Mouse (Mus musculus): ENCODE results near the gene 1700029P11Rik.

1700029P11Rik gene

DNA sequence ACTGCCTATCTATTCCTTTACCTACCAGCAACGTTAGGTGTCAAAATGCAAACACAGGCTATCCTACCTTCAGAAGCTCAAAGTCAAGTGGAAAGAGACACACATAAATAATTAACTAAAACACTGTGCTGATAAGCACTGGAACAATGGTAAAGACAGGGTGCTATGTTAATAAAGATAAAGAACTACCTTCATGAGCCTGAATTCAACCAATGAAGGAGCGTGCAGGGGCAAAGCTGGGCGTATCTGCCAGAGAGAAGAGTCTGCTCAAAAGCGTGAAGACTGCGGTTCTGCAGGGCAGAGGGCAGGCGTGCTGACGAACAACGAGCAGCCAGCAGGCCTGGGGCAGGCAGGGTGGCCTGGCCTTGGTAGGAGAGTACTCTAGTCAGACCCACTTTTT is 23.9 kb downstream of the 1700029P11Rik start:
- in situ Hi-C loops (cut with MseI, MboI), result no loop called here

DNA sequence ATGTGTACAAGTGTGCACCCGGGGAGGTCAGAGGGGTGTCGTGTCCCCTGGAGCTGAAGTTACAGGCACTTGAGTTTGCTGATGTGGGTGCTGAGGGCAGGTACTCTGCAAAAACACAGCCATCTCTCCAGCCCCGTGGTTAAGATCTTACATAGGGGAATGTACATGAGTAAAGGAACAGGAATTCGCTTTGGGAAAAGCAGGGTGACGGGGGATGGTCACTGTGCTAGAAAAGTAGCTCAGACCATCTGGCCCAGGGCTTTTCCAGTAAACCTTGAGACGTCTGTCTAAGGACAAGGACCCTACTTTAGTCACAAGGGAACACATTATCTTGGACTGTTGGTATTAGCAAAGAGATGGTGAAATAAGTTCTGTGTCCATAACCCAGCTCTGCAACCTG is 31.6 kb downstream of the 1700029P11Rik start:
- in situ Hi-C loops (cut with MseI, MboI), result no loop called here

DNA sequence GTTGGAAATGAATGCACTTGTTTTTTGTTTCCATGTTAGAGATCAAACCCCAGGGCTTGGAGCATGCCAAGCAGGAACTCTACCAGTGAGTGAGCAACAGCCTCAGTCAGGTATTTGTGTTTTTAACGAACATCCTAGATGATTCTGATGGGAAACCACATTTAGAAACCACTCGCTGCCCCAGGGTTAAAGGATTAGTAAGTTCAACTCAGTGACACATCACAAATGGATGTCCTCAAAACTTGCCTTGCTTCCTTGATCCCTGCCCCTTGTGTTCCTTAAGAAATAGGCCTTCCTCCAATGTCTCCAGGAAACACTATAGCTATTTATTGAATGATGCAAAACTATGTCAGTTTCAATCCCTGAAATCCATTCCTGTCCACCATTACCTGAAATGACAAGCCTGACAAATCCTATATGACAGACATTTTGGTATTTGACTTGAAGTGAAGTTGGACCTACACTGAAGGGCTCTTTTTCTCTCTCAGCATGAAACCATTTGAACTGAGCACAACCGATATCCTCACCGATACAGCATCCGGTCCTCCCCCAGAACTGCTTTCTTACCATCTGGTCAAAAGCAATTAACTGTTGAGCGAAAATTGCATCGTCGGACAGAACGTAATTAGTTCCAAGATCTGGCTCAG is 34.5 kb downstream of the 1700029P11Rik start:
- in situ Hi-C loops (cut with MseI, MboI), result no loop called here

DNA sequence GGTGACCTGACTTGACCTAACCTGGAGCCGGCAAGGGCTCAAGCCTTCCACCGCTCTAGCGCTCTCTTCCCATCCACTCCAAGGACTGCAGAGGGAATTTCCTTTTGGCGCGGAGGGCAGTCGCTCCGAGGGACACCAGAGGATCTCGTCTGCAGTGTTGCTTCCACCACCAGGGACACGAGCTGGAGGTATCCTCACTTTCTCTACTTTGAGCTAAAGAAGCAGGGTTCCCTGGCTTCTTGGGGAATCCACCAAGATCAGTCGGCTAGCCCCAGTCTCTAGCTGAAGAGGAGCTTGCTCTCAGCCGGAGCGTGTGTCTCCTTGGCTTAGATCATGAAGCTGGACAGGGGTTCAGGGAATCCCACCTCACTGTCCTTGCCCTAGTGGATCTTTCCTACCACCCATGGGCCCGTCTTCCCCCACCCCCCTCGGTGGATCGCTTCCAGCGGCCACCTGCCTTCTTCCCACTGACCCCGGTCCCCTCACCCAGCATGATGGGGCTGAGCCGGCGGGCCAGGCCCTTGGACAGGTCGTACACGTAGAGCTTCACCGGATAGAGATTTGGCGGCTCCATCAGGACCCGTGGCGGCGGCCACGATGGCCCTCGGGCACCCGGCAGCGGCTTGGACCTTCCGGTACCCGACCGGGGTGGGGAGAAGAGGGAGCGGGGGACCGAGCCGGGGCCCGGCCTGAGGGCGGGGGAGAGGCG is 35.2 kb downstream of the 1700029P11Rik start:
- in situ Hi-C loops (cut with MseI, MboI), result no loop called here

DNA sequence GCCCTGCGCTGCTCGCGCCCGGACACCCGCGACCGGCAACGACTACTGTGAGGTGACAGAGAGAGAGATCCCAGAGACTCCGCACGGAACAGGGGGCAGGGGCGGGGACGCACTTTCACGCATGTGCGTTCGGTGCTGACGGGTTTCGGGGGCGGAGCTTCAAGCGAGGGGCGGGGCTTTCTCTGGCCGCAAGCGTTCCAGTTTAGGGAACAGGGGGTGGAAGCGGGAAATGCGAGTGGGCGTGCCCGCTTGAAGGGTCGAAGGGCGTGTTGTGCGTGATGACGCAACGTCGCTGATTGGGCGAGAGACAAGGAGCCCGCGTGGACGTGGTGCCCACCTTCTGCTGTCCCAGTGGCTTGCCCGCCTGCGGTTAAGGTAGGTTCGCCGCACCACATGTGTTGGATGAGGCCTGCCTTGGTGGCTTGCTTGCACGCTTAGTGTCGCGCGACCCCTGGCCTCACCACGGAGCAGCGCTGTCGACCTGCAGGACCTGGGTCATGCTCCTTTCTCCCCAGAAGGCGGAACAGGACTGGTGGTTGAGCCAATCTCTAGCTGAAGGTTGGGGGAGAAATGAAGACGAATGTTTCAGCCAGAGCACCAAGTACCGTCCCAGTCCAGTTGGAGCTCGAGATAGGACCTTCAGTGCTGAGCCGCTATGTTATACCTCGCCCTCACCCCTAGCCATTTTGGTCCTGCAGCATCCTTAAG is 35.9 kb downstream of the 1700029P11Rik start:
- in situ Hi-C loops (cut with MseI, MboI), result no loop called here

DNA sequence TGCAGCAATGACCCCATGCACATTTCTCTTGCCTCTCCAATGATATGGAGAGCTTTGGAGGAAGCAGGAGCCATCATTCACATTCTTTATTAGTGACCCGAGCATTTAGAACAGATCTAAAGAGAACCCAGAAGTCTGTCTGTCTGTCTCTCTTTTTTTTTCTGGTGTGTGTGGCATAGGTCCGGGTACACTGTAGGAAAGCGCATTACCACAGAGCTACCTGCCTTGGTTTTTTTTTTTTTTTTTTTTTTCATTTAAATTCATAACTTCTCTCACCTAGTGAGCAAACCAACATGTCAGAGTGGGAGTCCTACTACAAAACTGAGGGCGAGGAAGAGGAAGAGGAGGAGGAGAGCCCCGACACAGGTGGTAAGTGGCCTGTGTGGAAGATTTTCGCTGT is 36.5 kb downstream of the 1700029P11Rik start:
- in situ Hi-C loops (cut with MseI, MboI), result no loop called here

DNA sequence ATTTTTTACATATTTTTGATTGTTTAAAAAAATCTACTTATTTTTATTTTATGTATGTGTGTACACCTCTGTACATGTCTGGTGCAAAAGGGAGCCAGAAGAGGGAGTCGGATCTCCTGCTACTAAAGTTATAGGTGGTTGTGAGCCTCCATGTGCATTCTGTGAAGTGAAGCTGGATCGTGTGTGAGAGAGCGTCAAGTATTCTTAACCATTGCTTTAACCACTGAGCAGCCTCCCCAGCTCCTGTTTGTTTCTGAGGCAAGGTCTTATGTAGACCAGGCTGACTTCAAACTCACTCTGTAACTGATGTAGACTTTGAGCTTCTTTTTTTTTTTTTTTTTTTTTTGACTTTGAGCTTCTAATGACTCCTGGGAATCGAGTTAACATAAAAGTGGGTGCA is 37.1 kb downstream of the 1700029P11Rik start:
- in situ Hi-C loops (cut with MseI, MboI), result no loop called here

DNA sequence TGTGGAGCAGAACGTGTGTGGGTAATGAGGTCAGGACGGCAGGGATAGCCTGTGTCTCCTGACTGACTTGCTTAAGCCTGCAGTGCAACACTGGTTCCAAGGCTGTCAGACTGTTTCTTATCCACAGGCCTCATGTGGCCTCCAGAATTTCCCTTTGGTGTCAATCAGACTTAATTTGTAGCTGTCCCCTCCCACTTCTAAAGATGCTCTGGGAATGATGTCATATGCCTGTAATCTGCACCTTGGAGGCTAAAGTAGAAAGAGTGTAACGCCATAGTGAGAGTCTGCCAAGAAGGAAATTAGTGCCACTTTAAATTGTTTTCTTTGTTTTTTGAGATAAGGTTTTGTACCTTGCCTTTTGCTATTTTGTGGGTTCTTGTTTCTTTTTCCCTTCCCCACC is 38.9 kb downstream of the 1700029P11Rik start:
- in situ Hi-C loops (cut with MseI, MboI), result no loop called here

DNA sequence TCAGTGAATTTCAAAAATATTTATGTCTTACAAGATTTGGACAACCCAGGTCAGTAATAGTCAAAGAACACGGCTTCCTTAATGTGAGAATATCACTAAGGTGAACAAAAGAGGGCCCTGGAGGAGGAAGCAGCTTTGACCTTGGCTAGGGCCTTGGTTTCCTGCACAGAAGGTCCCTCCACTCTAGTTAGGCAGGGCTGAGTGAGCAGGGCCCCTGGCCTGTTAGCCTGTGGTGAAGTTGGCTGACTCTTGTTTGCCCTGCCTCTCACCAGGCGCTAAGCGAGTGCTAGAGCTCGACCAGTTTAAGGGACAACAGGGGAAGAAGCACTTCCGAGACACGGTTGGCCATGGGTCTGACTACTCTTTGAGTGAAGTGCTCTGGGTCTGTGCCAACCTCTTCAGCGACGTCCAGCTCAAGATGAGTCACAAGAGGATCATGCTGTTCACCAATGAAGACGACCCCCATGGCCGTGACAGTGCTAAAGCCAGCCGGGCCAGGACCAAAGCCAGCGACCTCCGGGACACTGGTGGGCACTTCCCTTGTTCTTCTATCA is 42.3 kb downstream of the 1700029P11Rik start:
- in situ Hi-C loops (cut with MseI, MboI), result no loop called here

DNA sequence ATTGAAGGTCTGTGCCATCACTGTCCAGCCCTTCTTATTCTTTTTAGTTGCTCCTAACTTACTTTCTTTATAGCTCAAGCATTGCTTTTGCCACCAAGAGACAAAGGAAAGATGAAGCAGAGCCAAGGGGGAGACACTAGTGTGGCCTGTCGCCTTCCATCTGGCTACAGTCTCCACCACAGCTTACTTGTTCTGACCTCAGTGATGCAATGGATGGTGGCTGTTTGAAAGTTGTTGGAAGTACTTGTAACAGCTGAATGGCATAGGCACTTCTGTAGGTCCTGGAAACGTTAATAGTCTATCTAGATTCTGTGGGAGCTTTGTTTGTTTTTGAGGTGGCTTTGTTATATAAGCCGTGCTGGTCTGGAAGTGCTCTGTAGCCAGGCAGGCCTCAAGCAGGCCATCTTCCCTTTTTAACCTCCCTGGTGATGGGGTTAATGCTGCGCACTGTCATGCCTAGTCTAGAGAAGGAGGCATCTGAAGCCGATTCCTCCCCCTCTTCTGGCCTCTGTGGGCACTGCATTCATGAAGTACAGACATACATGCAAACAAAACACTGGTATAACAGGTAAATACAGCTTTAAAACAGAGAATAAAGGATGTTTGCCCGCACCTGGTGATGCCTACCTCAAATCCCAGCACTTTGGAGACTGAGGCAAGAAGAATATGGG is 43.8 kb downstream of the 1700029P11Rik start:
- in situ Hi-C loops (cut with MseI, MboI), result no loop called here

DNA sequence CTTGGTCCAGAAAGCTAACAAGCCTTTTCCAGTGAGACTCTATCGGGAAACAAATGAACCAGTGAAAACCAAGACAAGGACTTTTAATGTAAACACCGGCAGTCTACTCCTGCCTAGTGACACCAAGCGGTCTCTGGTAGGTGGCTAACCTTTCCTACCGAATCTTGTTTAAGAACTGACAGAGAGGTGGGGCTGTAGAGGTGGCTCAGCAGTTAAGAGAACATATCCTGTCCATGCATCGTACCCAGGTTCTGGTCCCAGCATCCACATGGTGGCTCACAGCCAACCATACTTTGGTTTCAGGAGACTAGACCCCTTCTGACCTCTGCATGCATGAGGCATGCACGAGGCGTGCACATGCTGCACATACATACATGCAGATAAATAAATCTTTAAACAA is 46.9 kb downstream of the 1700029P11Rik start:
- in situ Hi-C loops (cut with MseI, MboI), result no loop called here

DNA sequence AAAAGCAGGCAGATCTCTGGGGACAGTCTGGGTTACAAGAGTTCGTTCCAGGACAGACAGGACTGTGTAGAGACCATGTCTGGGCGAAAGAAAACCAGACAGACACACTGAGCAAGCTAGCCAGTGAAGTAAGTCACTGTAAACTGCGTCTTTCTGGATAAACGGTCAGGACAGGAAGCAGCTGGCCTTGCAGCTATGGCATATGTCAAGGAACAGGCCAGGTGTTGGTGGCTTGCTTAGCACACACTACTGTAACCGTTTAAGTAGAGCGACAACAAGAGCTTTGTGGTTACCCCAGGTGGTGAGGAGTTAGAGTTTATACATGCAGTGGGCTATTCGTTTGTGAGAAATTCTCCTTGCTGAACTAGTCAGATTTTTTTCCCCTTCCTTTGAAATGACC is 47.4 kb downstream of the 1700029P11Rik start:
- in situ Hi-C loops (cut with MseI, MboI), result no loop called here
